23 mouse cellular contexts compared by ENCODE assay signal in the genomic region with DNA sequence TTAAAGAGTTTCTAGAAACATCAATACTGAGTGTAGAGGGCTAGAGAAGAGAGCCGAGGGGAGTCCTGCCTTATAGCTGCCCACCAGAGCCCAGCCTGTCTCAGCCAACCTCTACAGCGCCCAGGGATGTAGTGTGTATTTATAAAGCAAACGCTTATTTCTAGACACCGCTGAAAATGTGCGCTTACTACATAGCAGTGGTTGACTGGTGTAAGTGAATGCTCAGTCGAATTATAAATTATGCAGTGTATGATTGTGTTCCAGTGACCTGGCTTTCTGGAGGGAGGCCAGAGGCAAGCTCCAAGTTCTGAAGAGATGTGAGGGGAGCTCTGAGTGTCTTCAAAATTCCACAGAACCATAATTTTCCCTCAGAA.
DNase-seq lines count a peak whose midpoint lies in the region; ATAC-seq and TF ChIP-seq lines count a peak whose summit lies in the region.
"Had no signal": no experiment of that assay in that cellular context is flagged by ENCODE, and none has a peak within 500 bp of the region (broad histone marks: within the 10 kb centered on the region; RNA-seq: fewer than 3 reads in every experiment).

No protein-coding gene starts in this region.

- DNase-seq in adrenal gland, postnatal 25 days, result peak; percentile 14
- no peak for DNase-seq in adrenal gland, postnatal 10 days
- peak; percentile 30 for DNase-seq in heart, adult 11 months
- no peak for DNase-seq in lung, adult 18-20 months
- no peak for DNase-seq in stomach, postnatal 0 days (ENCODE audit: low spot score)
- DNase-seq: adrenal gland, postnatal 14 days; cerebellum, adult 18-20 months; cerebellum, adult 9-10 months; gastrocnemius, adult 2 months; gastrocnemius, postnatal 14 days; heart, adult 18-20 months; heart, postnatal 14 days; heart, postnatal 4 days had no signal

- H3K9ac ChIP-seq in heart, embryonic 12.5 days, result no peak overlapping the region
- H3K9ac ChIP-seq in lung, embryonic 16.5 days (ENCODE audit: low read length), result no peak overlapping the region
- no peak overlapping the region for H3K9ac ChIP-seq in stomach, embryonic 16.5 days (ENCODE audit: low read length)
- H3K9ac ChIP-seq in stomach, postnatal 0 days (ENCODE audit: low read length), result no peak overlapping the region
- H3K9ac ChIP-seq: heart, embryonic 13.5 days; hindbrain, embryonic 14.5 days had no signal

- no peak for TF ChIP-seq EP300 in stomach, postnatal 0 days (optimal IDR thresholded peaks at IDR 0.05)

- no peaks in the 10 kb centered on the region for H3K27me3 ChIP-seq in heart, embryonic 12.5 days (replicated peaks)
- H3K27me3 ChIP-seq in lung, embryonic 16.5 days (ENCODE audit: control insufficient read depth, insufficient read depth, low read depth, low read length), result no peaks in the 10 kb centered on the region
- no peaks in the 10 kb centered on the region for H3K27me3 ChIP-seq in stomach, embryonic 16.5 days (ENCODE audit: control insufficient read depth, insufficient read depth, low read length)
- H3K27me3 ChIP-seq in stomach, postnatal 0 days (ENCODE audit: control insufficient read depth, insufficient read depth, low read length), result no peaks in the 10 kb centered on the region
- H3K27me3 ChIP-seq: heart, embryonic 13.5 days had no signal

- TF ChIP-seq CTCF in stomach, postnatal 0 days (IDR thresholded peaks at IDR 0.05; ENCODE audit: low read depth), result no peak

- H3K4me3 ChIP-seq in heart, embryonic 12.5 days, result no peak overlapping the region
- no peak overlapping the region for H3K4me3 ChIP-seq in lung, embryonic 16.5 days (ENCODE audit: low read length)
- no peak overlapping the region for H3K4me3 ChIP-seq in stomach, embryonic 16.5 days (replicated peaks; ENCODE audit: low read length)
- no peak overlapping the region for H3K4me3 ChIP-seq in stomach, postnatal 0 days (ENCODE audit: low read depth, low read length)
- H3K4me3 ChIP-seq: forebrain, embryonic 10.5 days; gastrocnemius, adult 2 months; heart, embryonic 13.5 days had no signal

- 85% methylated on average over 6 of the region's 6 CpGs for WGBS in heart, embryonic 12.5 days
- WGBS in lung, embryonic 16.5 days, result 73% methylated on average over 6 of the region's 6 CpGs
- WGBS in stomach, embryonic 16.5 days, result 70% methylated on average over 6 of the region's 6 CpGs
- 70% methylated on average over 6 of the region's 6 CpGs for whole genome bisulfite sequencing in stomach, postnatal 0 days

- H3K27ac ChIP-seq in heart, embryonic 12.5 days (ENCODE audit: poor library complexity, severe bottlenecking), result no peak overlapping the region
- no peak overlapping the region for H3K27ac ChIP-seq in lung, embryonic 16.5 days (ENCODE audit: low read length)
- H3K27ac ChIP-seq in stomach, embryonic 16.5 days (ENCODE audit: low read length), result no peak overlapping the region
- no peak overlapping the region for H3K27ac ChIP-seq in stomach, postnatal 0 days (replicated peaks)
- H3K27ac ChIP-seq: forebrain, embryonic 10.5 days; gastrocnemius, adult 2 months; heart, embryonic 13.5 days; hindbrain, embryonic 14.5 days; hindbrain, postnatal 0 days had no signal

- no peak for ATAC-seq in heart, embryonic 12.5 days (ENCODE audit: insufficient number of reproducible peaks, low FRiP score)
- peak; percentile 38; the same call in 1 of the 2 replicates for ATAC-seq in lung, embryonic 16.5 days (ENCODE audit: low read depth)
- 0 out of 2 replicates have a peak, but pooled peaks have one; percentile 33 for ATAC-seq in stomach, embryonic 16.5 days (ENCODE audit: insufficient read depth, low FRiP score)
- no peak for ATAC-seq in stomach, postnatal 0 days (ENCODE audit: low FRiP score, low TSS enrichment)
- ATAC-seq: forebrain, embryonic 14.5 days; hindbrain, postnatal 0 days; inflammation-experienced regulatory T-cells, adult 6 months; Patski had no signal

- no peaks in the 10 kb centered on the region for H3K36me3 ChIP-seq in heart, embryonic 12.5 days
- no peaks in the 10 kb centered on the region for H3K36me3 ChIP-seq in lung, embryonic 16.5 days (ENCODE audit: control insufficient read depth, insufficient read depth, low read length)
- H3K36me3 ChIP-seq in stomach, embryonic 16.5 days (ENCODE audit: control insufficient read depth, insufficient read depth, low read length), result no peaks in the 10 kb centered on the region
- no peaks in the 10 kb centered on the region for H3K36me3 ChIP-seq in stomach, postnatal 0 days (ENCODE audit: control insufficient read depth, insufficient read depth, low read length)
- H3K36me3 ChIP-seq: forebrain, embryonic 10.5 days; heart, embryonic 13.5 days had no signal

- H3K4me1 ChIP-seq in heart, embryonic 12.5 days (replicated peaks), result no peaks in the 10 kb centered on the region
- no peaks in the 10 kb centered on the region for H3K4me1 ChIP-seq in lung, embryonic 16.5 days (replicated peaks; ENCODE audit: control insufficient read depth, insufficient read depth, low read length)
- no peaks in the 10 kb centered on the region for H3K4me1 ChIP-seq in stomach, embryonic 16.5 days (ENCODE audit: control insufficient read depth, insufficient read depth, low read length)
- no peaks in the 10 kb centered on the region for H3K4me1 ChIP-seq in stomach, postnatal 0 days (replicated peaks; ENCODE audit: control insufficient read depth, insufficient read depth)
- H3K4me1 ChIP-seq: heart, embryonic 13.5 days had no signal

- H3K9me3 ChIP-seq in heart, embryonic 12.5 days (replicated peaks), result no peaks in the 10 kb centered on the region
- H3K9me3 ChIP-seq in lung, embryonic 16.5 days (ENCODE audit: control insufficient read depth, low read length), result no peaks in the 10 kb centered on the region
- H3K9me3 ChIP-seq in stomach, embryonic 16.5 days (replicated peaks; ENCODE audit: control insufficient read depth, low read length), result no peaks in the 10 kb centered on the region
- no peaks in the 10 kb centered on the region for H3K9me3 ChIP-seq in stomach, postnatal 0 days (ENCODE audit: control insufficient read depth, low read length)
- H3K9me3 ChIP-seq: forebrain, embryonic 10.5 days; heart, embryonic 13.5 days had no signal

- H3K4me2 ChIP-seq in heart, embryonic 12.5 days, result no peak overlapping the region
- no peak overlapping the region for H3K4me2 ChIP-seq in lung, embryonic 16.5 days (ENCODE audit: low read depth, low read length)
- H3K4me2 ChIP-seq in stomach, embryonic 16.5 days (ENCODE audit: low read depth, low read length), result no peak overlapping the region
- H3K4me2 ChIP-seq in stomach, postnatal 0 days (replicated peaks; ENCODE audit: low read depth), result no peak overlapping the region
- H3K4me2 ChIP-seq: heart, embryonic 13.5 days; hindbrain, embryonic 14.5 days had no signal

Comparison
In these comparisons a context has a peak if more than half of its experiments do, and no peak if none do; other contexts are left out.
1. DNase-seq: peak in adrenal gland, postnatal 25 days (single experiment) and heart, adult 11 months (single experiment); none in adrenal gland, postnatal 10 days (single experiment), lung, adult 18-20 months (0 of 2) and stomach, postnatal 0 days (single experiment).
2. ATAC-seq: peak in lung, embryonic 16.5 days (single experiment) and stomach, embryonic 16.5 days (single experiment); none in heart, embryonic 12.5 days (single experiment) and stomach, postnatal 0 days (single experiment).